Mouse (Mus musculus): Measurements from ENCODE around the gene Tbc1d1. TPM values are rescaled to one million over a fixed set of nuclear protein-coding genes. Genes with fewer than 3 reads are reported as not detected.

Gene Tbc1d1
- polyA plus RNA-seq, 1 experiment = 41.8 TPM

GRCm38 (mm10) chr5:64238894-64239652 lies 83.0 kb downstream of the Tbc1d1 start:
- Histone ChIP-seq H3K79me2 (ENCODE audit: control insufficient read depth, insufficient read depth) (peaks cover 81% of the 10 kb centered on the region), H3K4me3 (no peak overlapping the region), H3K4me2 (ENCODE audit: low read depth) (no peak overlapping the region), H3K27me3 (ENCODE audit: control insufficient read depth, insufficient read depth, insufficient read length) (no peaks in the 10 kb centered on the region), H3ac (ENCODE audit: control insufficient read depth, insufficient read length) (no peak overlapping the region), H3K36me3 (ENCODE audit: control insufficient read depth, insufficient read depth) (no peaks in the 10 kb centered on the region)
- TF ChIP-seq TCF12 (IDR thresholded peaks at IDR 0.05; ENCODE audit: insufficient read depth, poor library complexity, severe bottlenecking) (no peak), POLR2AphosphoS2 (IDR thresholded peaks at IDR 0.05; ENCODE audit: insufficient read length, low read depth) (no peak), E2F4 (IDR thresholded peaks at IDR 0.05; ENCODE audit: insufficient read depth) (no peak), CEBPB (IDR thresholded peaks at IDR 0.05; ENCODE audit: insufficient read depth, poor library complexity, severe bottlenecking) (no peak), USF1 (IDR thresholded peaks at IDR 0.05; ENCODE audit: low read depth) (no peak), SRF (IDR thresholded peaks at IDR 0.05; ENCODE audit: control insufficient read depth, insufficient read length, low read depth) (no peak), POLR2A (IDR thresholded peaks at IDR 0.05; ENCODE audit: insufficient read length, low read depth) (no peak)

- Histone ChIP-seq H3K79me2 (ENCODE audit: control insufficient read depth, insufficient read depth) (peaks cover 84% of the 10 kb centered on the region), H3K4me3 (no peak overlapping the region), H3ac (ENCODE audit: control insufficient read depth, insufficient read length) (no peak overlapping the region), H3K36me3 (ENCODE audit: control insufficient read depth, insufficient read depth) (no peaks in the 10 kb centered on the region), H3K27me3 (ENCODE audit: control insufficient read depth, insufficient read depth, insufficient read length) (no peaks in the 10 kb centered on the region), H3K4me2 (ENCODE audit: low read depth) (no peak overlapping the region)
- TF ChIP-seq POLR2A (IDR thresholded peaks at IDR 0.05; ENCODE audit: insufficient read length, low read depth) (peak; percentile 21), MAX (IDR thresholded peaks at IDR 0.05; ENCODE audit: low read depth) (no peak)
Measured at GRCm38 (mm10) chr5:64240941-64241682, 85.0 kb downstream of the Tbc1d1 start.

GRCm38 (mm10) chr5:64241867-64242266 lies 85.8 kb downstream of the Tbc1d1 start:
- Histone ChIP-seq H3K4me2 (ENCODE audit: low read depth) (peak overlapping the region; percentile 9), H3K79me2 (ENCODE audit: control insufficient read depth, insufficient read depth) (peaks cover 82% of the 10 kb centered on the region), H3ac (ENCODE audit: control insufficient read depth, insufficient read length) (no peak overlapping the region), H3K4me3 (no peak overlapping the region), H3K36me3 (ENCODE audit: control insufficient read depth, insufficient read depth) (no peaks in the 10 kb centered on the region), H3K27me3 (ENCODE audit: control insufficient read depth, insufficient read depth, insufficient read length) (no peaks in the 10 kb centered on the region)
- TF ChIP-seq TCF12 (IDR thresholded peaks at IDR 0.05; ENCODE audit: insufficient read depth, poor library complexity, severe bottlenecking) = no peak
- no peak for TF ChIP-seq POLR2AphosphoS2 (IDR thresholded peaks at IDR 0.05; ENCODE audit: insufficient read length, low read depth)
- TF ChIP-seq USF1 (IDR thresholded peaks at IDR 0.05; ENCODE audit: low read depth) = no peak
- no peak for TF ChIP-seq TCF3 (IDR thresholded peaks at IDR 0.05; ENCODE audit: insufficient read length, low read depth)
- TF ChIP-seq MYOD1 (IDR thresholded peaks at IDR 0.05; ENCODE audit: control insufficient read depth in 1 of 3, insufficient read length in 2 of 3, low read depth in 2 of 3) = no peak
- TF ChIP-seq REST (IDR thresholded peaks at IDR 0.05; ENCODE audit: insufficient read depth, insufficient read length) = no peak
- no peak for TF ChIP-seq MYOG (IDR thresholded peaks at IDR 0.05; ENCODE audit: control insufficient read depth in 1 of 3, insufficient read depth in 1 of 3, insufficient read length in 2 of 3, low read depth in 2 of 3)
- no peak for TF ChIP-seq E2F4 (IDR thresholded peaks at IDR 0.05; ENCODE audit: insufficient read depth)

- TF ChIP-seq MYOD1 (IDR thresholded peaks at IDR 0.05; ENCODE audit: control insufficient read depth in 1 of 3, insufficient read length in 2 of 3, low read depth in 2 of 3) = no peak
- TF ChIP-seq MAX (IDR thresholded peaks at IDR 0.05; ENCODE audit: low read depth) = no peak
- TF ChIP-seq POLR2A (IDR thresholded peaks at IDR 0.05; ENCODE audit: insufficient read length, low read depth) = no peak
- TF ChIP-seq POLR2AphosphoS2 (IDR thresholded peaks at IDR 0.05; ENCODE audit: insufficient read length, low read depth) = no peak
- no peak for TF ChIP-seq SRF (IDR thresholded peaks at IDR 0.05; ENCODE audit: control insufficient read depth, insufficient read length, low read depth)
- no peak for TF ChIP-seq TCF3 (IDR thresholded peaks at IDR 0.05; ENCODE audit: insufficient read length, low read depth)
- no peak for TF ChIP-seq MYOG (IDR thresholded peaks at IDR 0.05; ENCODE audit: control insufficient read depth in 1 of 3, insufficient read depth in 1 of 3, insufficient read length in 2 of 3, low read depth in 2 of 3)
- no peak for TF ChIP-seq E2F4 (IDR thresholded peaks at IDR 0.05; ENCODE audit: insufficient read depth)
- no peak for TF ChIP-seq CEBPB (IDR thresholded peaks at IDR 0.05; ENCODE audit: insufficient read depth, poor library complexity, severe bottlenecking)
- no peak for TF ChIP-seq REST (IDR thresholded peaks at IDR 0.05; ENCODE audit: insufficient read depth, insufficient read length)
- Histone ChIP-seq H3ac (ENCODE audit: control insufficient read depth, insufficient read length) (no peak overlapping the region), H3K79me2 (ENCODE audit: control insufficient read depth, insufficient read depth) (peaks cover 75% of the 10 kb centered on the region), H3K4me3 (no peak overlapping the region), H3K4me2 (ENCODE audit: low read depth) (peak overlapping the region; percentile 31), H3K36me3 (ENCODE audit: control insufficient read depth, insufficient read depth) (no peaks in the 10 kb centered on the region), H3K27me3 (ENCODE audit: control insufficient read depth, insufficient read depth, insufficient read length) (no peaks in the 10 kb centered on the region)
Measured at GRCm38 (mm10) chr5:64242795-64243455, 86.8 kb downstream of the Tbc1d1 start.

- TF ChIP-seq USF1 (IDR thresholded peaks at IDR 0.05; ENCODE audit: low read depth) (no peak), MYOG (IDR thresholded peaks at IDR 0.05; ENCODE audit: control insufficient read depth in 1 of 3, insufficient read depth in 1 of 3, insufficient read length in 2 of 3, low read depth in 2 of 3) (no peak), POLR2AphosphoS2 (IDR thresholded peaks at IDR 0.05; ENCODE audit: insufficient read length, low read depth) (no peak), TCF3 (IDR thresholded peaks at IDR 0.05; ENCODE audit: insufficient read length, low read depth) (no peak), CEBPB (IDR thresholded peaks at IDR 0.05; ENCODE audit: insufficient read depth, poor library complexity, severe bottlenecking) (no peak), MAX (IDR thresholded peaks at IDR 0.05; ENCODE audit: low read depth) (no peak), REST (IDR thresholded peaks at IDR 0.05; ENCODE audit: insufficient read depth, insufficient read length) (no peak), POLR2A (IDR thresholded peaks at IDR 0.05; ENCODE audit: insufficient read length, low read depth) (no peak), TCF12 (IDR thresholded peaks at IDR 0.05; ENCODE audit: insufficient read depth, poor library complexity, severe bottlenecking) (no peak), E2F4 (IDR thresholded peaks at IDR 0.05; ENCODE audit: insufficient read depth) (no peak), MYOD1 (IDR thresholded peaks at IDR 0.05; ENCODE audit: control insufficient read depth in 1 of 3, insufficient read length in 2 of 3, low read depth in 2 of 3) (no peak), SRF (IDR thresholded peaks at IDR 0.05; ENCODE audit: control insufficient read depth, insufficient read length, low read depth) (no peak)
- Histone ChIP-seq H3K27me3 (ENCODE audit: control insufficient read depth, insufficient read depth, insufficient read length) (no peaks in the 10 kb centered on the region), H3K36me3 (ENCODE audit: control insufficient read depth, insufficient read depth) (no peaks in the 10 kb centered on the region), H3ac (ENCODE audit: control insufficient read depth, insufficient read length) (no peak overlapping the region), H3K79me2 (ENCODE audit: control insufficient read depth, insufficient read depth) (peaks cover 72% of the 10 kb centered on the region), H3K4me3 (no peak overlapping the region), H3K4me2 (ENCODE audit: low read depth) (peak overlapping the region; percentile 31)
Measured at GRCm38 (mm10) chr5:64243666-64244065, 87.6 kb downstream of the Tbc1d1 start.

Data from myocyte (in vitro differentiated cells).